Mouse (Mus musculus): ENCODE data around the gene Gm38655.
"Not testable (repeated sequence)": the region's sequence is repeated elsewhere in the genome, so short reads cannot be mapped to it uniquely, and the experiment has no call there.

Gene Gm38655

DNA sequence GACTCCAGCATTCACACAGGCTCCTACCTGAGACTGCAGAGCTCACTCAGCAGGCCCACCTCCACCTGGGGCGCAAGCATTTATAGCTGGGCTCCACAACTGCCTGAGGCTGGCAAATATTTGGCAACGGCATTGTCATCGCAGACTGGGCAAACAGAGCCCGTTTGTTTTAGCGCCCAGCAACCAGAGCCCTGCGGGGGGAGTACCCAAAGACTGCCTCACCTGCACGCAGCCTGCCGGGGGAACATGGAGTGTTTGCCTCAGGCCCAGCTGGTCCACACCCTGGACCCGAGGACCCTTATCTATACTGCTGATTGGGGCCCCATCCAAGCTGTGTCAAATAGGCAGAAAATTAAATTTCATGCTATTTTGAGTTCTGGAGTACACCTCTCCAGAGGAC lies at the start of gene Gm38655:
Gene Gm38655 (minus strand): TSS at position 61 of the 400 bp plus-strand sequence.
- DNase-seq = no peak

DNA sequence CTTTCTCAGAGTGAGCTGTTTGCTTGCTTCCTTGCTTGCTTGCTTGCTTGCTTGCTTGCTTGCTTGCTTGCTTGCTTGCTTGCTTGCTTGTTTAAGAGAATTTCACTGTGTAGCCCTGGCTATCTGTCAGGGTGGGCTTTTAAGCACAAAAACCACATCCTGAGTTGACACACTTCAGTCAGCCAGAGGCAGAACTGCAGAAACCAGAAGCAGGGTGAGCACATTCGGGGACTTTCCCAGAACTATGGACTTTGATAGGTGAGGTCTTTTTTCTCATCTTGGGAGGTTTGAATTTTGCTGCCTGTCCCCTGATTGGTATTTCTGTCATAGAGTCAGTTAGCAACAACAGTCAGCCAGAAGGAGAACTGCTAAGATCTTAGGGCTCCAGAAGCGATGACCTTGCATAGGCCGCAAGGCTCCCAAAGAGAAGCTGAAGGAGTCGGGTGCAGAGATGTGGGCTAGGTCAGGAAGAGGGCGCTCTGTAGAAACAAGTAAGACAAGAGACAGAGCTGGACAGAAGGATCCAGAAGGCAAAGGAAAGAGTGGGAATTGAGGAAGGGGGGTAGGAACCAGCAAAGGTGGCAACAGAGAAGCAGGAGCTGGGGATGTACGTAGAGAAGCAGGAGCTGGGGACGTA lies 49.4 kb upstream of the Gm38655 start:
- no peak for DNase-seq

DNA sequence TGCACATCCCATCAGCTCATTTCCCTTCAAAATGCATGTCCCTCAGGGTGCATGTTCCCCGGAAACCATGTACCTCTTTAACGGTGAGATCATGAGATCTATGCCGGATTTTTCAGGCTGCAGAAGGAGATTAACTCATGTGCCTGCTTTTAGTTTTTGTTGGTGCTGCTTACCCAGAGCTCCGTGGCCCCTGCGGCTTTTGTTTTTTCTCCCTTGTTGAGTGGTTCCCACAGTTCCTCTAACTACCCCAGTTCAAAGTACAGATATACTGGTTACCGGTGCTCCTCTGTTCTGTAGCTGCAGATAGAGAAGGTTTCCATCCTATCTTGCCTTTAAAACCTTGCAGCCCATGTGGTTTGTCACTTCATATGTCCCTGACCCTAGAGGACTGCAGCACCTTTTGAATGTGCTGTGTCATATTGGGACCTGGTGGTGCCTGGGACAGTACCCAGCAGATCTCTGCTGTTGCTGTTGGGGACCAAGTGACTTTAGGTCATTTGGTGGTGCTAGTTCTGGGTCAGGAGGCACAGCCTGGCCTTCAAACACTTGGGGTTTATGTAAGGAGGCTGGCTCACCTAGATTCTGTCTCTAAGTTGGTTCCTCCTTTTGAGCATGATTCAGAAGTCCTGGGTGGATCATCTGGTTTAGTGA lies 47.8 kb upstream of the Gm38655 start:
- no peak for DNase-seq

DNA sequence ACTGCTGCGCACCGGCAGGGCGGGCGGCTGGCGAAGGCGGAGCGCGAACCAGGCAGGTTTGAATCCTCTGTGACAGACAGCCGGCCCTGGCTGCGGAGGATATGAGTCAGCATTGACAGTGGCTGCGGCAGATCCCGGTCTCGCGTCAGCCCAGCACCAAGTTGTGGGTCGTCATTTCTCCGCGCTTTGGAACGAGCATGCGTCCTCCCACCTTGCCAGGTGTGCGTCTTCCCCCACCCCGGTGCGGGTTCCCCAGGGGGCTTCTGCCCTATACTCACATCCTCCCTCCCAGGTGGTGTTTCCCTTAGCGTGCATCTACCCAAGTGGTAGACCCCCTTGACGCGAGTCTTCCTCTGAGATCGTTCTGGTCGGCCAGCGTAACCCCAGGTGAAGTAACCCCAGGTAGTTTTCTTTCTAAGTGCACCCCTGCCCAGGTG lies 47.3 kb upstream of the Gm38655 start:
- not testable (repeated sequence) for DNase-seq

DNA sequence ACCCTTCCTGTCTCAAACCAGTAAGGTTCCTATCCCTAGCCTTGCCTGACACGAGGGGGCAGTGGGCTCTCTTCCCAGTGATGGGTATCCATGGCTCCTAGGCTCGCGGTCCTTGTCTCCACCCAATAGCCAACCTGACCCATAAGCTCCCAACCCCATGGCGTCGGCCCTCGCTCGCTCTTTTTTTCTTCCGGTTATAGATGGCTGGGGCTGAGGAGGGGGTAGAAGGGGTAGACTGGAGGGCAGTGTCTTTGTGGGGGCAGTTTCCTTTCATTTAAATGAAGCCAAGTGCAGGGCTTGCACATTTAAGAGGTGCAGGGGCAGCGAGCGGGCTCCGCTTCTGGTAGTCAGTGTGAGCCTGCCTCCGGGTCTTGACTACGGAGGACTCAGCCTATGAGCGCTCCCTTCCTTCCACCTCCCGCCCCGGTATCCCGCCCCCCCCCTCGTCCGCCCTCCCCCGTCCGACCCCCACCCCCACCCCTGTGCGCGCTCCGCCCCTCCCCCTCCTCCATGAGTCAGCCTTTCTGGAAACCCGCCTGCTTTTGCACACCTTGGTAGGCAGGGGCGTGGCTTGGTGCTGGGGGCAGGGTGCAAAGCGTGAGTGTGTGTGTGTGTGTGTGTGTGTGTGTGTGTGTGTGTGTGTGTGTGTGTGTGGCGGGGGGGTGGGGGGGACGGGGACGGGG lies 46.7 kb upstream of the Gm38655 start:
- peak; percentile 76 to 84 for DNase-seq

DNA sequence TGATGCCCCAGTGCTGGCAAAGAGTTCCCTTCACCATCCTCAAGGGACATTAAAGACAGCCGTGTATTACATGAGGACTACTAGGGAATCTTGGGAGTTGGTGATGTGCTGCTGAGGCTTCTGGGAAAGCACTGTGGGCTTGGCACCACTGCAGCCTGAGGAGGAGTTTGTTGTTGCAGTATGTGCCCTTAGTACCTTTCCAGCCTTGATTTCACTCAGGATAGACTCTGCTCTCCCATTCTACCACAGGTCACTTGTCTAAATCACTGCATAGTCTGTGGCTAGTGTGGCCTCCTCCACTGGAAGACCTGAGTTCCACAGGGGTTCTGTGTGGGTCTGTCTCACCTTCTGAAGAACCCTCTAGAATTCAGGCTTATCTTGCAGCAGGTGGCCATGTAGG lies 45.5 kb upstream of the Gm38655 start:
- DNase-seq = no peak

DNA sequence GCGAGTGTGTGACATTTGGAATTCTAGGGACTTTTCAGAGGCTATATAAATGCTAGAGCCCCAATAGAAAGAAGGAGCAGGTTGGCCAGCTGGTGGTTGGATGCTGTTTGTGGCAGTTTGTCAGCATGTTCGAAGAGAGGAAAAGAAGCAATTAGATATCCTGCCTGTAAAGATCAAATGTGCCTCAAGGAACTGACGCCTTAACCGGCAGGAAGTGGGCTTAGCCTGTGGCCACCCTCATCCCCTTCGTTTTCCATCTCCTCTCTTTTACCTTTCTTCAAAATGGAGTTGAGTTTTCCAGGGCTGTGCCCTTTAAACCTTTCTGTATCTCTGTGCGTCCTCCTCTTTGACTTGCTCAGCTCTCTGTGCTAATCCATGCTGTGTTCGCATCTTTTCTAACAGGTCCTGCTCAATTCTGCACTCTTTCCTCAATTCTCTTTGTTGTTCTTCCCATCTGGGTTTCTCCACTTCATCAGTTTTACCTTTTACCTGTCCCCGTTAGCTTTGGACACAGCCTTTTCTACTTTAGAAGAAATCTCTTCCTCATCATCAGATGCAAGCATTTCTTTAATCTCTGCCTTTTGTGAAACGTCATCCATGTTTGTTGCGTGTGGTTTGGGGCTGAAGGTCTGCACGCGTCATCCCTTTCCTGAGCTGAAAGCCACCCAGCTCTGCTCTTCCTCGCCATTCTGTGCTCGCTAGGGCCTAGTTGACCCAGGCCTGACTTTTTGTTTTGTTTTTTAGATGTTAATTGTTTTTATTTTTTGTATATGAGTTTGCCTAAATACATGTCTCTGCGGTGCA lies 44.4 kb upstream of the Gm38655 start:
- DNase-seq = no peak

DNA sequence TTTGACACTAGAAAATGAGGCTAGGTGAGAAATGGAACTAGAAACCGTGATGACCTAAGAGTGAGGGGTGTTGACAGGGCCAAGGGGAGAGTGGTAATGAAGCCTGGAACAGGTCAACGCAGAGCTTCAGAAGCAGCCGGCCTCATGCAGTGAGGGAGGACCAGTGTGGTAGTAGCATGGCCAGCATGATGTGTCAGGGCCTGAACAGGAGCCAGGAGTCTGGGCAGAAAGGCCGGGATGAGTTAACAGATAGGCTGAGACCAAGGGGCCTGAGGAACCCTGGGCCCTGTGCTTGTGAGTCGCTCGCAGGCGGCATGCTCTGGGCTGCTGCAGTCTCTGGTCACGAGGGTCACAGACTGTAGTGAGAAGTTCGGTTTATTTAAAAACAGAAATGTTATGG lies 43.7 kb upstream of the Gm38655 start:
- no peak for DNase-seq

DNA sequence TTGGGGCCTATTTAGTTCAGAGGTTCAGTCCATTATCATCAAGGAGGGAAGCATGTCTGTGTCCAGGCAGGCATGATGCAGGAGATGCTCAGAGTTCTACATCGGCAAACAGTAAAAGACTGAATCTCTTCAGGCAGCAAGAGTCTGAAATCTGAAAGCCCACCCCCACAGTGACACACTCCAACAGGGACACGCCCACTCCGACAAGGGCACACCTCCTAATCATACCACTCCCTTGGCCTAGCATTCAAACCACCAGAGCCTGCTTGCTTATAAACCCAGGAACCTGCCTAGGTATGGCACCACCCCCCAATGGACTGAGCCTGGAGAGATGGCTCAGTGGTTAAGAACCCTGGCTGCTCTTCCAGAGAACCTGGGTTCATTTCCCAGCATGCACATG lies 40.2 kb upstream of the Gm38655 start:
- no peak for DNase-seq

DNA sequence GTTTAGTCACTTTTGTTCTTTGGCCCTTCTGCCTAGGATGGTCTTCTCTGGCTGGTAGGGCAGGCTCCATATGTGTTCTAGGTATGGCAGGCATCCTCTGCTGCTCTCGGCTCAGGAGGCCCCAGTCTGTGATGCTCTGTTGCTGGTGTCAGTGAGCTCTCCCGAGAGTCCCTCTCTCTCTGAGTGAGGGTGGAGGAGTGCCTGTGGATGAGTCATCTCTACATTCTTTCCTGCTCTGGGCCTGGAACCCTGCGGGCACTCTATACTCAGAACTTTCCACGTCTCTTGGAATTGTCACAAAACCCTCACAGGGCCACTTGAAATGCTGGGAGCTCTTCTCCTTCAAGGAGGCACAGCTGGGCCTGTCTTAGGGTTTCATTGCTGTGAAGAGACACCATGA lies 36.4 kb upstream of the Gm38655 start:
- DNase-seq = no peak

DNA sequence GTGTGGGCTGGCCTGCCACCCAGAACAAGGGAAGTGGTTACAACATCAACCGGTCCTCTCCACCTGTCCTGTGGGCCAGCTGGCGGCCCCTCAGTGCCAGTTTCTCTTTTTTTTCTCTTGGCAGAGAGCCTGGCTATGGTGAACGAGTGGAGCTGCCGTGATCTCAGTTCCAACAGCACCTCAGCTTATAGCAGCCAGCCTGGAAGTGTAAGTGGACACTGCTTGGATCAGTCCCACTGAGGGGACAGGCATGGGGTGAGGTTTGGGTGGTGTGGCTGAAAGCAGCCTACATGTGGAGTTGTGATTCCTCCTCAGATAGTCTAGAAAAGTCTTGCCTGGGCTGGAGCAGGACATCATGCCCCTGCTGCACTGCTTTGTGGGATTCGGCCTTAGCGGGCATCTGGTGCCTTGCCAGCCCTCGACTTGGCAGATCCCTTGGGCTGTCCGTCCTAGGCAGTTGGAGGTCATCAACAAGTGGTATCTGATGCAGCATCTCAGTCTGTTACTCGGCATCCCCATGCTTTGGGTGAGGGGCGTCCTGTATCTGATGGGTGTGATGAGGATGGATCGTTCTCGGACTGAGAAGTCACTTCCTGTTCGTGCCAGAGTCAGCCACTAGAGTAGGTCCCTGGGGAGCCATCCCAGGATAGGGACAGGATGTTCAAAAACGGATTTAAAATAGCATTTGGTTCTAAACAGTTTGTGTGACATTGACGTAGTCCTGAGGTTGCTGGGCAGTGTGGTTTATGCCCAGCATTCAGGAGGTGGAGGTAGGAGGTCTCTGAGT lies 35.6 kb upstream of the Gm38655 start:
- DNase-seq = peak in 1 of 2 experiments; percentile 36

DNA sequence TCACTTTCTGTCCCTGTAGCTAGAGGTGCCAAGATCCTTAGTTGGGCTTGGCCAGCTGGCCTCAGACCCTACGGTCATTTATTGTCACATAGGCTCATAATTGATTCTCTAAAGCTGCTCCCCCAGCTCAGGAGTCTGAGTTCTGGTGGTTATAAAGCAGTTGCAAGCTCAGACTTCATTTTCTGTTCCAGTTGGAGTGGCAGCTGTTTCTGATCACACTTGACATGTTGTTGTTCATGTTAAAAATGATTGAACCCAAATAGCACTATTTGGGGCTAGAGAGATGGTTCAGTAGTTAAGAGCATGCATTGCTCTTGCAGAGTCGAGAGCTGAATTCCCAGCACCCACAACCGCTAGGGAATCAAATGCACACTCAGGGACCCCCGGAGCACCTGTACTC lies 34.7 kb upstream of the Gm38655 start:
- DNase-seq = no peak

DNA sequence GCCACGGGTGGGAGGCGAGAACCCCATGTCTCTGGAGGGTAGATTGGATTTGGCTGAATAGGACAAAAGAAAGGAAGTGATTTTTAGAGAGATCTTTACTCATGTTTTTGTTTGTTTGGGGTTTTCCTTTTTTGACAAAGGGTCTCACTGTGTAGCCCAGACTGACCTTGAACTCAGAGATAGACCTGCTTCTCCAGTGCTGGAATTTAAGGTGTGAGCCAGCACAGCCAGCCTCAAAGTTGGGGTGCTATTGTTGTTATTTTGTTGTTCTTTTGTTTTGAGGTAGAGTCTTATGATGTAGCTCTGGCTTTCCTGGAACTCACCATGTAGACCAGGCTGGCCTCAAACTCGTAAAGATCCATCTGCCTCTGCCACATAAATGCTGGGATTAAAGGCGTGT lies 27.1 kb upstream of the Gm38655 start:
- DNase-seq = no peak

DNA sequence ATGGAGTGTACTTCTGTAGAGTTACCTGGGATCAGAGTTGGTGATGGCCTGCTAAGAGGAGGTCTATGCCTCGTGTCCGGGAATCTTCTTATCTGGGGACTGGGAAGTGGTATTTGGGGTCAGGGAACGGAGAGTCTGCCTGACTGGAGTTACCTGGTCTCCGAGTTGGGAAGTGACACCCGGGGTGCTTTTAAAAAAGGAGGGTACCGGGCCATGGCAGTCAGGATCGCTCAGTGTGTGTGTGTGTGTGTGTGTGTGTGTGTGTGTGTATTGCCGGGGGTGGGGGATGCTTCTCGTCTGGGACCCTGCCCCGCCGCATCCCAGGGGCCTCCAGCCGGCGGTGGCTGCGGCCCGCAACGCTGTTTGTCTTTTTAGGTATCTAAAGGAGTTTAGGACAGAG lies 13.8 kb upstream of the Gm38655 start:
- DNase-seq = no peak

DNA sequence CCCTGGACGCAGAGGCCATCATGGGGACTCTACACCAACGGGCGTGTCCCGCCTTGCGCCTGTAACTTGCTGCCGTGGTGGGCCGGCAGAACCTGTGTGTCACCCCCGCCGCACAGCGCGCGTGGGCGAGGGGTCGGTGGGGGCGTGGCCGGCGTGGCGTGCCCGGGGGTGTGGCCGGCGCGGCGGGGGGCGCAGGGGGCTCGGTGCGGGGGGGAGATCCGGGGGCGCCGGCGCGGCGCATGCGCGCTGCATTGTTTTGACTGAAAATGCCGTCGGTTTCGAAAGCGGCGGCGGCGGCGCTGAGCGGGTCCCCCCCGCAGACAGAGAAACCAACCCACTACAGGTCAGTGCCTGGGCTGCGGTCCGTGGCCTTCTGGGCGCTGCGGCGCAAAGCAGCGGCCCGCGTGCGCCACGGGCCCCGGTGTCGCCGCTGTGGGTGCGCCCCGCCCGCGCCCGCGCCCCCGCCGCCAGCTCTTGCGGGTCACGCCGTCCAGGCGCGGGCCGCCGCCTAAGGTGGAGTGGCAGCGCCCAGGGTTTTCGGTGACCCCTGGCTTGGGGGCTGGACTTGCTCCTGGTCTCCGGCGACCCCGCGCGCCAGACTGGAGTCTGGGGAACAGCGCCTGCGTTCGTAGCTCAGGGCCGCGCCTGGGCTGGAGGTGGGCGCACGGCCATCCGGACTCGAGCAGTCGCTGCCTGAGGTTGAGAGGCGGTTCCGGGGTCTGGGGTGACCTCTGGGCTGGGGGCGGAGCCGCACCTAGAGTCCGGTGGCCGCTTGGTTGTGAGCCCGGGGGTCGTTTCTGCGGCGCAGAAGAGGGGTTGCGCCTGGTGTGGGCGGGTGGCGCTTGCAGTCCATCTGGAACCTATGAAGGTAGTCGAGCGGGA lies 13.1 kb upstream of the Gm38655 start, which contains the start of gene Unkl:
Gene Unkl (plus strand): TSS at position 248 of the 882 bp plus-strand sequence.
- peak; percentile 88 to 92 for DNase-seq

DNA sequence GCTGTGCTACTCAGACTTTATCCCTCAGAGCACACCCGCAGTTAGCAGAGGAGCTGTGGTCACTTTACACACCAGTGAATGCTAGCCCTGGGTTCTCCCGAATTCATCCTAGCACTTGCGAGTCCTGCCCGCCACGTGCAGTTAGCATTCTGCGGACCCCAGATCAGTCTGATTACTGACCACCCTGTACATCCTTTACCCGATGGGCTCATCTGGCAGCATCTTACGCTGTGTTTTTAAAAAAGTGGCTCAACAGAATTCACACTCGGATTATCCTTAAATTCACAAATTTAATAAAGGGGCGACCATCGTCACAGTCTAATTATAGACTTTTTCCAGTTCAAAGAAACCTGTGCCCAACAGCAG lies 12.5 kb upstream of the Gm38655 start:
- DNase-seq = peak in 1 of 2 experiments; percentile 13

DNA sequence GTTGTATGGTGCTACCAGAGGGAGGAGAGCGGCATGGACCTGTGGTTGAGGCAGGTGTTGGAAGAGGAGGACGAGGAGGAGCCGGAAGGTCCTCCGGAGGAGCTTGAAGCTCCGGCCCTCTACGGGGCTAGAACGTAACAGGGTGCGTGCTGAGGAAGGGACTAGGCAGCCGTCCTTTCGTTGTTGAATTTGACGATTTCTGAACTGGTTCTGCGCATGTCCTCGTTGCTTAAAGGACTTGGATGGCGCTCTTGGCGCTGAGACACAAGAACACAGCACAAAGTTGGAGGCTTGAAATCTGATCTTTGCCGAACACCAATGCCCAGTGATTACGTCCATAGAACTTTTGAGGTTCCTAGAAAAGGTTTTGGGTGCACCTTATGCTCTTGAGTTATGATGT lies 9.7 kb upstream of the Gm38655 start:
- no peak for DNase-seq

DNA sequence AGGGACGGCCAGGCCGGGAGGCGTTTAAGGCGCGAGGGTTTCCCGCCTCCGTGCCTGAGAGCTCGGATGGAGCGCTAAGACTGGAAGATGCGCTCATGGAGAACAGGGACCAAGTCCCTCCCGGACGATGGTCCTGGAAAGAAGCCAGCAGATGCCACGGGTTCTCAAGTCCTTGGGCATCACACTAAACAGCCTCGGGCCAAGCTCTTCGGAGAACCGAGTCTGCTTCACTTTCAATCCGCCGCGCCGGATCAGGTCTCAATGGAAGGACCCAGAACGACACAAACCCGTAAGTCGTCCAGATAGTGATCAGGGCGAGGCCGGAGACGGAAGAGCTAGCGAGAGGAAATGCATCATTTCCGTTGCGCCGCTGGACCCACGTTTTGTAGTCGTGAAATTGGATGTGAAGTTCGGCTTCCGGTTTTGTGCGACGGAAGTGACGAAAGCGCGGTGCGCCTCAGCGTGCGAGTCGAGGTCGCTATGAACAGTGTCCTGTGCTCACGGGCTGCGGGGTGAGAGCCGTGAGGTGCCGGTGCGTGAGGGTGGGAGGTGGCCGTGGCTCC lies 8.9 kb upstream of the Gm38655 start, which contains the start of gene BC003965:
Gene BC003965 (plus strand): TSS at position 426 of the 563 bp plus-strand sequence.
- DNase-seq = peak; percentile 99

DNA sequence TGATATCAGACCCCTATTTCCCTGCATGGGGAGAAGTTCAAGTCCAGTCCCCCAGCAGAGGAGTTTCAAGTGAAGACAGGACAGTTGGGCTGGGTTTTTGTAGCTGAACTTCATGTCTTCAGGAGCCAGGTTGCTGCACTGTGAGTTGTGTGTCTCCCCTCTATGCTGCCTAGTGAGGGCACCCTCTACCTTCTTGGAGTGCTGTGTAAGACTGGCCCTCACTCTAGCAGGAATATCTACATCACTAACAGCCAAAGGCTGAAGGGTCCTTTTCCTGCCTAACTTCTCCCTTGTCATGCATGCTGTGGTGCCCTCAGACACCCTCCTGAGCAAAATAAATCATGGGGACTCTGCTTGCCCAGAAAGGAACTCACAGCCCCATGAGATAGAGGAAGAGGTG lies 8.0 kb upstream of the Gm38655 start:
- no peak for DNase-seq

DNA sequence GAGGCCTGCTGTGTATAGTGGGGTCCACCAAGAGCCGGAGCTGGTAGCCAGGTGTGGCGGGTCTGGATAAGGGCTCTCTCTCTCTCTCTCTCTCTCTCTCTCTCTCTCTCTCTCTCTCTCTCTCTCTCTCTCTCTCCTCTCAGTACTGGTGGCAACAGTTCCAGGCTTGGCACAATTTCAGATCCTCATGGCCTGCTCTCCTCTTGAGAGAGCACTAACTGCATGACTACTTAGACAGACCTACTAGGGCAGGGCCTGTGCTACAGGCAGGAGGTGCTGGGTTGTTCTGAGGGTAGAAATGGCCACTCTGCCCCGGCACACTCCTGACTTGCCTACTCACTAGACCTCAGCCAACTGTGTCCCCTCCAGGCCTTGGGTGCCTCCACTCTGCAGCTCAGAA lies 2.7 kb downstream of the Gm38655 start:
- no peak for DNase-seq

DNA sequence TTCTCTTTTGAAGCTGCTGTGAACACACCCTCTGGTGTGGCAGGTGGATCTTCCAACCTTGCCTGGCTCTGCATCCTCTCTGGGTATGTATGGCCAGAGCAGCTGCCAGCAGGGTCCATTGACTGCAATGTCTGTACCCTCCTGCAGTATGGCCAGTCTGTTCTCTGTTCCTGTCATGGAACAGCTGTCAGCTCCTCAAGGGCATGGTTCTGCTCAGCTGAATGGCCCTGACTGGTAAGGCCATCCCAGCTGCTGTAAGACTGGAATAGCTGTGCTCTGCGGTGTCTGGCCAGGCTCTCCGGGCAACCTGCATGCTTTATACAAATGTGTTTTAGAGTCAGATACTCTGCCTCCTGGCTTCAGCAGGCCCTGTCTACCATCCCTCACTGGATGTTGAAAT lies 5.6 kb downstream of the Gm38655 start:
- DNase-seq = no peak
